Mouse (Mus musculus) heart, embryonic 14.5 days (tissue): ENCODE data around the gene Gmppa. TPM values are rescaled to one million over a fixed set of nuclear protein-coding genes. Genes with fewer than 3 reads are reported as not detected.
A peak's percentile ranks its signal among the peaks of the same experiment; 100 is the strongest.

Experiments used
- ATAC-seq: fragments of 200-750 bp; cut with Nextera tagmentation; 2 replicates; pipeline ENCODE4 v1.8.0; 2017; ENCODE audit warnings: low read depth, moderate TSS enrichment; ENCODE audit not compliant: insufficient number of reproducible peaks, insufficient read depth, low FRiP score
- H3K27ac ChIP-seq, 2 experiments: fragments of 200-500 bp in 1 of 2; fragments of 300-500 bp in 1 of 2; sonication (generic) in 1 of 2; replicated peaks in 1 of 2; 2 replicates each; pipeline ENCODE4 v1.5.1; 2012 to 2014; ENCODE audit warnings: low read depth in 2 of 2, low read length in 2 of 2, control low read depth in 1 of 2, mild to moderate bottlenecking in 1 of 2, mixed read lengths in 1 of 2; ENCODE audit not compliant: control insufficient read depth in 1 of 2, insufficient read depth in 1 of 2
- H3K27me3 ChIP-seq: fragments of 300-500 bp; sonication (generic); 2 replicates; pipeline ENCODE4 v1.6.1; 2014; ENCODE audit warnings: mild to moderate bottlenecking, low read length, control low read depth; ENCODE audit not compliant: control insufficient read depth, insufficient read depth
- H3K36me3 ChIP-seq: fragments of 300-500 bp; sonication (generic); 2 replicates; pipeline ENCODE4 v1.6.1; 2014; ENCODE audit warnings: mild to moderate bottlenecking, control low read depth, low read length, mixed read lengths; ENCODE audit not compliant: control insufficient read depth, insufficient read depth
- H3K4me1 ChIP-seq, 2 experiments: fragments of 200-500 bp in 1 of 2; fragments of 300-500 bp in 1 of 2; sonication (generic) in 1 of 2; 2 replicates each; pipeline ENCODE4 v1.6.1; 2012 to 2014; ENCODE audit warnings: low read length in 2 of 2, control low read depth in 1 of 2, mixed read lengths in 1 of 2; ENCODE audit not compliant: control insufficient read depth in 2 of 2, insufficient read depth in 2 of 2
- H3K4me2 ChIP-seq: fragments of 300-500 bp; sonication (generic); 2 replicates; pipeline ENCODE4 v1.6.1; 2014; ENCODE audit warnings: mild to moderate bottlenecking, low read length
- H3K4me3 ChIP-seq, 2 experiments: fragments of 200-500 bp in 1 of 2; fragments of 300-500 bp in 1 of 2; sonication (generic) in 1 of 2; 2 replicates each; pipeline ENCODE4 v1.5.1; 2012 to 2014; ENCODE audit warnings: low read length in 2 of 2, mild to moderate bottlenecking in 2 of 2, control low read depth in 1 of 2, low read depth in 1 of 2, moderate library complexity in 1 of 2; ENCODE audit not compliant: control insufficient read depth in 1 of 2, insufficient read depth in 1 of 2
- H3K9ac ChIP-seq: fragments of 300-500 bp; sonication (generic); 2 replicates; pipeline ENCODE4 v1.6.1; 2014; ENCODE audit warnings: mild to moderate bottlenecking, low read length
- H3K9me3 ChIP-seq: fragments of 300-500 bp; sonication (generic); 2 replicates; pipeline ENCODE4 v1.6.1; 2016; ENCODE audit warnings: low read length, control low read depth; ENCODE audit not compliant: control insufficient read depth
- WGBS: fragments of 180-500 bp; shearing (Covaris S2); extraction: QIAGEN DNeasy Blood & Tissue Kit; methylation state at CpG from one replicate; pipeline ENCODE4 v1.1.7; 2014; 5-methylcytosine and 5-hydroxymethylcytosine counted together
- polyA plus RNA-seq: library from polyadenylated mRNA; unstranded; fragments of >200 nt; fragmentation: Nextera tagmentation; extraction: Ambion mirVana; gene quantifications from 2 replicates; pipeline ENCODE4 v1.2.1, GENCODE M21; 2014

Gmppa gene
- polyA plus RNA-seq, 1 experiment from 2014 or later, result 71.9 TPM

DNA sequence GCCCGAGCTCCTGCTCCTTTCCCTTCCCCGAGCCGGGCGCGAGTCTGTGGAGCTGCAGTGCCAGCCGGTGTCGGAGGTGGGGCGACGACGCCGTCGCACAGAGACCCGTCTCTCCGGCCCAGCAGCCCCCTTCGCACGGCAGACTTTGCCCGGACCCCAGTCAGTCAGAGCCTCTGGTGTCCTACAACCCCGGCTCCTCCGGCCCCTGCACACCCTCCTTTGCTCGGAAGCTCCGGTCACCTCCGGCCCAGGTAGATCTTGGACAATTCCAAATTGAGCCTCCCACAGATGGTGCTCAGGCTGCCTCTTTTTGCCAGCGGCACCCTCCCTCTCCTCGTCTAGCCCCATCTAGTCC lies 43.9 kb downstream of the Gmppa start:
- Histone ChIP-seq H3K4me1 (peaks cover 12 to 24% of the 10 kb centered on the region in 2 experiments), H3K9ac (peak overlapping the region; percentile 51; the same call in 1 of the 2 replicates), H3K36me3 (peaks cover 26% of the 10 kb centered on the region), H3K4me2 (peak overlapping the region; percentile 83), H3K9me3 (no peaks in the 10 kb centered on the region), H3K27ac (no peak overlapping the region), H3K4me3 (peak overlapping the region; percentile 68 to 81), H3K27me3 (peaks cover 67% of the 10 kb centered on the region)
- WGBS, result under 1% methylated on average over 19 of the region's 24 CpGs
- no peak for ATAC-seq

DNA sequence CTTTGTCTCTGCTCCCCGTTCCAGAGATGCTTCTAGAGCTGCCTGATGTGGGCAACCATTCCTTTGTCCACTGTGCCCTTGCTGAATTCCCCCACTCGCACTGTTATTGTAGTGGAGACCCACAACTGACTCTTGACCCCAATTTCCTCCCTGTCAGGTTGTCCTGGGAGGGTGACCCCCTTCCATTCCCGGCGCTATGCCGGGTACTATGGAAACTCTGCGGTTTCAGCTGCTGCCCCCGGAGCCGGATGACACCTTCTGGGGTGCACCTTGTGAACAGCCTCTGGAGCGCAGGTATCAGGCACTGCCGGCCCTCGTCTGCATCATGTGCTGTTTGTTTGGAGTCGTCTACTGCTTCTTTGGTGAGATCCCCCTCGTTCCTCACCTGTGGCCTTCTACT lies 44.3 kb downstream of the Gmppa start:
- no peak for ATAC-seq
- Histone ChIP-seq H3K9me3 (no peaks in the 10 kb centered on the region), H3K9ac (no peak overlapping the region), H3K4me2 (peak overlapping the region; percentile 83), H3K4me3 (peak overlapping the region in 1 of 2 experiments; percentile 68; a peak in 3 of 4 replicates), H3K4me1 (peaks cover 12 to 24% of the 10 kb centered on the region in 2 experiments), H3K36me3 (peaks cover 26% of the 10 kb centered on the region), H3K27me3 (peaks cover 70% of the 10 kb centered on the region), H3K27ac (no peak overlapping the region)
- 24% methylated on average over 13 of the region's 13 CpGs for WGBS

DNA sequence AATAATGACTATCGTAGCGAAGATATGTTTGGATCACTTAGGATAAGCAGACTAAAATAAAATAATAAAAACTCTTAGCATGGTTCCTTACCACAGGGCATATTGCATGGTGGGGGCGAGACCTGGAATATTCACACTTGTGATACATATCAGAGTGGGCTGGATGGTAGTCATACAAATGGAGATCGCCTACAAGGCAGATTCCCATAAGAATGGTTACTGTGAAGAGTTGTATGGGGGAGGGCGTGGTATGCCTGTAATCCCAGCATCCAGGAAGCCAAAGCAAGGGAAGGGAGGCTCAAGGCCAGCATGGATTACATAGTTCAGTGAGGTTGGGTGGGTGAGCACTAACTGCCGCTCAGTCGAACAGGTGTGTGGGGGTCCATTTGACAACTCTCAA lies 45.0 kb downstream of the Gmppa start:
- ATAC-seq, result no peak
- 80% methylated on average over 7 of the region's 7 CpGs for WGBS

GRCm38 (mm10) chr1:75486561-75486960 lies 50.8 kb downstream of the Gmppa start:
- no peak overlapping the region for H3K27ac ChIP-seq
- peaks cover 59% of the 10 kb centered on the region for H3K36me3 ChIP-seq
- no peak overlapping the region for H3K9ac ChIP-seq
- peaks cover 56% of the 10 kb centered on the region for H3K27me3 ChIP-seq
- H3K4me2 ChIP-seq, result no peak overlapping the region
- 36% methylated on average over 24 of the region's 24 CpGs for WGBS
- peaks cover 9% of the 10 kb centered on the region in 2 experiments; a peak in 3 of 4 replicates for H3K4me1 ChIP-seq
- H3K4me3 ChIP-seq, result no peak overlapping the region
- no peaks in the 10 kb centered on the region for H3K9me3 ChIP-seq
- no peak for ATAC-seq

More for the DNA sequence above, 45.0 kb downstream of the Gmppa start:
- H3K9ac ChIP-seq, result no peak overlapping the region
- H3K27ac ChIP-seq, result no peak overlapping the region
- peaks cover 25% of the 10 kb centered on the region for H3K36me3 ChIP-seq
- peaks cover 75% of the 10 kb centered on the region for H3K27me3 ChIP-seq
- no peak overlapping the region for H3K4me3 ChIP-seq
- H3K4me2 ChIP-seq, result no peak overlapping the region
- H3K9me3 ChIP-seq, result no peaks in the 10 kb centered on the region
- H3K4me1 ChIP-seq, result peaks cover 12 to 24% of the 10 kb centered on the region in 2 experiments

GRCm38 (mm10) chr1:75487040-75487404 lies 51.3 kb downstream of the Gmppa start:
- ATAC-seq, result no peak
- Histone ChIP-seq H3K27ac (no peak overlapping the region), H3K4me3 (peak overlapping the region; percentile 41 to 47), H3K27me3 (peaks cover 51% of the 10 kb centered on the region), H3K36me3 (peaks cover 64% of the 10 kb centered on the region), H3K9ac (no peak overlapping the region), H3K4me2 (peak overlapping the region; percentile 78), H3K4me1 (peaks cover 9% of the 10 kb centered on the region in 2 experiments; a peak in 3 of 4 replicates), H3K9me3 (no peaks in the 10 kb centered on the region)
- WGBS, result 16% methylated on average over 13 of the region's 13 CpGs

GRCm38 (mm10) chr1:75487405-75488161 lies 51.9 kb downstream of the Gmppa start:
- Histone ChIP-seq H3K9ac (peak overlapping the region; percentile 58), H3K36me3 (peaks cover 69% of the 10 kb centered on the region)
- 4% methylated on average over 60 of the region's 62 CpGs for WGBS

DNA sequence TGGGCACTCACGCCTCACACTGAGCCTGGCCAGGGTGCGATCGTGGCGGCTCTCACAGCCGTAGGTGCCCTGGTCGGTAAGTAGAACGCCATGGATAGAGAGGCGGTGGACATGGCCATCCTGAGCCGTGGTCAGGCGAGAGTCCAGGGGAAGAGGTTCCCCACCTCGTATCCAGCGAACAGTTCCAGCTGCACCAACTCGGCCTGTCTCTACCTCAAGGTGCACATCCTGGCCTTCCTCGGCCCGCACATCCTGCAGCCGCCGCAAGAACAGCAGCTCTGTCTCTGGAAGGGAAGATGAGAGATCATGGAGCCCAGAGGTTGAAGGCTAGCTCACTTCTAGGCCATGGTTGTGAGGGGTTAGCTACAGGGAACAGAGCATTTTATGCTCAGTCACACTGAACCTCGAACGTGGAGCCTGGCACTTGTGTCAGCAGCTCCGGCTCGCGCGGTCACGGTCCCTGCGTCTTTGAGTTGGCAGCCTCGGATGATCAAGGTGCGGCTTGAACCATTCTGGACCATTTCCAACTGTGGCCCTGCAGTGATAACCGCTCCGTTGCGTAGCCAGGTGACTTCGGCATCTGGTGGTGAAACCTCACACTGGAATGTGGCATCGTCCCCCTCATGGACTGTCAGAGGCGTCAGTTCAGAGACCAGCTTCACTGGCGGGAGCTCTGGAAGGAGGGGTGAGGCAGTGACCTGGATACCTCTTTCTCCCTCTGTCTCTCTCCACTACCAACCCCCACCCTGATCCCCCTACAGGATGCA lies 55.2 kb downstream of the Gmppa start:
- no peak for ATAC-seq
- H3K27me3 ChIP-seq, result peaks cover 15% of the 10 kb centered on the region
- H3K36me3 ChIP-seq, result peaks cover 86% of the 10 kb centered on the region
- no peak overlapping the region for H3K4me2 ChIP-seq
- peaks cover 9% of the 10 kb centered on the region in 2 experiments; a peak in 3 of 4 replicates for H3K4me1 ChIP-seq
- no peak overlapping the region for H3K9ac ChIP-seq
- no peak overlapping the region for H3K27ac ChIP-seq
- WGBS, result 81% methylated on average over 34 of the region's 34 CpGs
- no peak overlapping the region for H3K4me3 ChIP-seq
- H3K9me3 ChIP-seq, result no peaks in the 10 kb centered on the region

More at GRCm38 (mm10) chr1:75487405-75488161, 51.9 kb downstream of the Gmppa start:
- H3K9me3 ChIP-seq, result no peaks in the 10 kb centered on the region
- peak overlapping the region; percentile 41 to 47 for H3K4me3 ChIP-seq
- peaks cover 9% of the 10 kb centered on the region in 2 experiments; a peak in 3 of 4 replicates for H3K4me1 ChIP-seq
- peak overlapping the region; percentile 78 for H3K4me2 ChIP-seq
- peak; percentile 53 for ATAC-seq
- H3K27me3 ChIP-seq, result peaks cover 45% of the 10 kb centered on the region
- H3K27ac ChIP-seq, result no peak overlapping the region
